Mouse (Mus musculus): ENCODE results near the gene Dhrs7b. TPM values are rescaled to one million over a fixed set of nuclear protein-coding genes. Genes with fewer than 3 reads are reported as not detected.
"Not testable (repeated sequence)": the region's sequence is repeated elsewhere in the genome, so short reads cannot be mapped to it uniquely, and the experiment has no call there.

Gene Dhrs7b
- polyA plus RNA-seq, 1 experiment from 2014 or later = 39.5 TPM

DNA sequence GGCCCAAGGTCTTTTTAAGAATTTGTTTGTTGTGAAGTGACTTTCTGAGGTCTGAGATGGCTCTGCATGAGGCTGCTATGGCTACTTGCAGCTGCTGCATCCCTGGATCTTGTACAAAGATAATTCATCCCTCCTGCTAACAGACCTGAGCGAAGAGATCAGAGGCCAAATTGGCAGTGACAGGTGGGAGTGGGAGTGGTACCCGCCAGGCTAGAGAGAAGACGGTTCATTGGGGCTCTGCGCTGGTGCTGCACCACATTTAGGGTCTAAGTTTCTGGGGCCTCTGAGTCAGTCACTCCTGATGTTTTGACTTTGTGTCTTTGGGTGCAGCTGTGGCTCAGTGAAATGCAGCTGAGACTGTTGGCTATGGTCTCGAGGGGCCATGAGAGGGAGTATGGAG, 13.0 kb downstream of the Dhrs7b start:
- no peak for ATAC-seq (ENCODE audit: insufficient number of reproducible peaks, insufficient read depth, low FRiP score, low TSS enrichment, low read depth)
- WGBS = 85% methylated on average over 5 of the region's 5 CpGs
- no peak overlapping the region for H3K4me3 ChIP-seq
- peaks cover 35% of the 10 kb centered on the region for H3K36me3 ChIP-seq
- no peaks in the 10 kb centered on the region for H3K9me3 ChIP-seq
- no peaks in the 10 kb centered on the region for H3K27me3 ChIP-seq
- no peak overlapping the region for H3K4me2 ChIP-seq
- no peaks in the 10 kb centered on the region for H3K4me1 ChIP-seq
- H3K27ac ChIP-seq = no peak overlapping the region
- H3K9ac ChIP-seq = no peak overlapping the region

- Histone ChIP-seq H3K9me3 (no peaks in the 10 kb centered on the region), H3K4me2 (no peak overlapping the region), H3K4me3 (no peak overlapping the region), H3K4me1 (no peaks in the 10 kb centered on the region), H3K27ac (no peak overlapping the region), H3K27me3 (no peaks in the 10 kb centered on the region), H3K36me3 (peaks cover 48% of the 10 kb centered on the region), H3K9ac (0 out of 2 replicates have a peak overlapping the region, but pooled peaks have one; percentile 12)
- ATAC-seq (ENCODE audit: insufficient number of reproducible peaks, insufficient read depth, low FRiP score, low TSS enrichment, low read depth) = no peak
- WGBS = 85% methylated on average over 5 of the region's 5 CpGs
Observed at GRCm38 (mm10) chr11:60845415-60845814, 15.0 kb downstream of the Dhrs7b start.

DNA sequence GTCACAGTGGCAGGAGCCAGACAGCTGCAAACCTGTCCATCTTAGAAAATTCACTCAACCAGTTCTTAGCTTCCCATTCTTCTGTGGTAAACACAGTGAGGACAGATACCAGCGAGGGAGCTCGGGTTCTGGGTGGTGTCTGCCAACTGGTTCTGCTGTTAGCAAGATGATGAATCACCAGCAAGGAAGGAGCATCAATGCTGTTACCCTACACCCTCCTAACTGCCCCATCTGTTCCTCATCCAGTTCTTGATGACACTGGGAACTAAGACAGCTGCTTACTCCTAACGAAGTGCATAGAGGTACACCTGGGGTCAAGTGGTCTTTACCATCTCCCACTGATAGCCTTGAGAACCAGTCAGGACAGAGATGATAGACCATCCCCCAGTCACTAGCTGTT, 26.2 kb downstream of the Dhrs7b start:
- no peak for ATAC-seq (ENCODE audit: insufficient number of reproducible peaks, insufficient read depth, low FRiP score, low TSS enrichment, low read depth)
- no peak overlapping the region for H3K27ac ChIP-seq
- H3K4me1 ChIP-seq = no peaks in the 10 kb centered on the region
- 70% methylated on average over 3 of the region's 3 CpGs for WGBS
- H3K4me2 ChIP-seq = no peak overlapping the region
- no peaks in the 10 kb centered on the region for H3K27me3 ChIP-seq
- H3K9me3 ChIP-seq = no peaks in the 10 kb centered on the region
- peaks cover 82% of the 10 kb centered on the region for H3K36me3 ChIP-seq
- H3K4me3 ChIP-seq = no peak overlapping the region
- H3K9ac ChIP-seq = no peak overlapping the region

- 85% methylated on average over 3 of the region's 3 CpGs for WGBS
- Histone ChIP-seq H3K9ac (no peak overlapping the region), H3K27ac (no peak overlapping the region), H3K27me3 (no peaks in the 10 kb centered on the region), H3K36me3 (peaks cover 67% of the 10 kb centered on the region), H3K4me1 (peaks cover 5% of the 10 kb centered on the region; the same call in 1 of the 2 replicates), H3K4me3 (no peak overlapping the region), H3K4me2 (no peak overlapping the region), H3K9me3 (no peaks in the 10 kb centered on the region)
- no peak for ATAC-seq (ENCODE audit: insufficient number of reproducible peaks, insufficient read depth, low FRiP score, low TSS enrichment, low read depth)
Observed at GRCm38 (mm10) chr11:60861993-60862392, 31.6 kb downstream of the Dhrs7b start.

DNA sequence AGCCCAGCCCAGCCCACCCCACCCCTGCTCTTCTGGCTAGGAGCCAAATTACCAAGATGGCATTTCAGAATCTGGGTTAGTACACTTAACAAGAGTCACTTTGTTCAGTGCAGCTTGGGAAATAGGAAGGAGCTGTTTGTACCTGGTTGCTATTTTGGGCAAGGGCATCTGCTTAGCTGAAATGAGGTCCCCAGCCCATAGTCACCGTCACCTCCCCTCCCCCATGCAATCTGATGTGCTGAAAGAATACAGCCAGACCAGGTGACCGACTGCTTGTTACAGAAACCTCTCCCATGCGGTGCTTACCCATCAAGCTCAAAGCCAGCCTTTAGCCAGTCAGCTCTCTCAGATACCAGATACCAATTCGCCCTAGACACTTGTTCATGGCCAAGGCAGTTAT, 32.8 kb downstream of the Dhrs7b start:
- Histone ChIP-seq H3K4me2 (no peak overlapping the region), H3K4me3 (no peak overlapping the region), H3K27me3 (no peaks in the 10 kb centered on the region), H3K9ac (no peak overlapping the region), H3K9me3 (no peaks in the 10 kb centered on the region), H3K27ac (no peak overlapping the region), H3K36me3 (peaks cover 62% of the 10 kb centered on the region), H3K4me1 (peaks cover 8% of the 10 kb centered on the region; the same call in 1 of the 2 replicates)
- ATAC-seq (ENCODE audit: insufficient number of reproducible peaks, insufficient read depth, low FRiP score, low TSS enrichment, low read depth) = no peak
- WGBS = 87% methylated on average over 4 of the region's 4 CpGs

- no peak for ATAC-seq (ENCODE audit: insufficient number of reproducible peaks, insufficient read depth, low FRiP score, low TSS enrichment, low read depth)
- Histone ChIP-seq H3K4me3 (no peak overlapping the region), H3K4me2 (no peak overlapping the region), H3K9me3 (no peaks in the 10 kb centered on the region), H3K4me1 (peaks cover 8% of the 10 kb centered on the region; the same call in 1 of the 2 replicates), H3K27me3 (no peaks in the 10 kb centered on the region), H3K36me3 (peaks cover 52% of the 10 kb centered on the region), H3K9ac (no peak overlapping the region), H3K27ac (no peak overlapping the region)
- WGBS = 94% methylated on average over 2 of the region's 2 CpGs
Observed at GRCm38 (mm10) chr11:60864166-60864565, 33.7 kb downstream of the Dhrs7b start.

GRCm38 (mm10) chr11:60864916-60865315, 34.5 kb downstream of the Dhrs7b start:
- no peak overlapping the region for H3K4me3 ChIP-seq
- no peak overlapping the region for H3K27ac ChIP-seq
- no peak overlapping the region for H3K9ac ChIP-seq
- WGBS = 91% methylated on average over 14 of the region's 14 CpGs
- no peaks in the 10 kb centered on the region for H3K9me3 ChIP-seq
- no peak for ATAC-seq (ENCODE audit: insufficient number of reproducible peaks, insufficient read depth, low FRiP score, low TSS enrichment, low read depth)
- no peak overlapping the region for H3K4me2 ChIP-seq
- no peaks in the 10 kb centered on the region for H3K27me3 ChIP-seq
- peaks cover 48% of the 10 kb centered on the region for H3K36me3 ChIP-seq
- H3K4me1 ChIP-seq = peaks cover 8% of the 10 kb centered on the region; the same call in 1 of the 2 replicates

DNA sequence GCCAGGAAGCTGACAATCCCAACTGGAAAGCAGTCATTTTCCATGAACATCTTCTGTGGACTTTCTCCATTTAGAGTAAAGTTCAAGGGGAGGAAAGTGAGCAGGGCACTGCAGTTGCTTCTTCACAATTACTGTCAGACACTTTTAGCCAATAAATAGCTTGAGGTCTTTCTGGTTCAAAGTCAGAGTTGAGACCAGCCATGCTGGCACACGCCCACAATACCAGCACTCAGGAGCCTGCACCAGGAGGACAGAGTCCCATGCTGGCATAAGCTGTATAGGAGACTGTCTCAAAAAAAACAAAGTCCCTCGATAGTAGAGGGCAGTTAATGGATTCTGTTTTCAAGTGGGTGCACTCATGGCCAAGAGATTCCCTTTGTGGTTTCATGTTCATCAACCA, 35.6 kb downstream of the Dhrs7b start:
- 66% methylated on average over 2 of the region's 2 CpGs for WGBS
- peaks cover 8% of the 10 kb centered on the region; the same call in 1 of the 2 replicates for H3K4me1 ChIP-seq
- H3K4me3 ChIP-seq = no peak overlapping the region
- no peaks in the 10 kb centered on the region for H3K9me3 ChIP-seq
- no peak overlapping the region for H3K27ac ChIP-seq
- no peaks in the 10 kb centered on the region for H3K27me3 ChIP-seq
- peaks cover 47% of the 10 kb centered on the region for H3K36me3 ChIP-seq
- no peak overlapping the region for H3K4me2 ChIP-seq
- no peak overlapping the region for H3K9ac ChIP-seq
- no peak for ATAC-seq (ENCODE audit: insufficient number of reproducible peaks, insufficient read depth, low FRiP score, low TSS enrichment, low read depth)

- Histone ChIP-seq H3K27ac (no peak overlapping the region), H3K4me1 (peaks cover 8% of the 10 kb centered on the region; the same call in 1 of the 2 replicates), H3K4me2 (no peak overlapping the region), H3K4me3 (no peak overlapping the region), H3K27me3 (no peaks in the 10 kb centered on the region), H3K9me3 (no peaks in the 10 kb centered on the region), H3K9ac (no peak overlapping the region), H3K36me3 (peaks cover 36% of the 10 kb centered on the region)
- WGBS = 86% methylated on average over 3 of the region's 3 CpGs
- ATAC-seq (ENCODE audit: insufficient number of reproducible peaks, insufficient read depth, low FRiP score, low TSS enrichment, low read depth) = no peak
Observed at GRCm38 (mm10) chr11:60867456-60867855, 37.0 kb downstream of the Dhrs7b start.

GRCm38 (mm10) chr11:60867904-60868303, 37.5 kb downstream of the Dhrs7b start:
- Histone ChIP-seq H3K36me3 (peaks cover 36% of the 10 kb centered on the region), H3K27me3 (no peaks in the 10 kb centered on the region), H3K9me3 (no peaks in the 10 kb centered on the region), H3K4me1 (peaks cover 11% of the 10 kb centered on the region; the same call in 1 of the 2 replicates), H3K4me2 (no peak overlapping the region), H3K9ac (no peak overlapping the region), H3K27ac (no peak overlapping the region), H3K4me3 (no peak overlapping the region)
- WGBS = 68% methylated on average over 8 of the region's 8 CpGs
- no peak for ATAC-seq (ENCODE audit: insufficient number of reproducible peaks, insufficient read depth, low FRiP score, low TSS enrichment, low read depth)

DNA sequence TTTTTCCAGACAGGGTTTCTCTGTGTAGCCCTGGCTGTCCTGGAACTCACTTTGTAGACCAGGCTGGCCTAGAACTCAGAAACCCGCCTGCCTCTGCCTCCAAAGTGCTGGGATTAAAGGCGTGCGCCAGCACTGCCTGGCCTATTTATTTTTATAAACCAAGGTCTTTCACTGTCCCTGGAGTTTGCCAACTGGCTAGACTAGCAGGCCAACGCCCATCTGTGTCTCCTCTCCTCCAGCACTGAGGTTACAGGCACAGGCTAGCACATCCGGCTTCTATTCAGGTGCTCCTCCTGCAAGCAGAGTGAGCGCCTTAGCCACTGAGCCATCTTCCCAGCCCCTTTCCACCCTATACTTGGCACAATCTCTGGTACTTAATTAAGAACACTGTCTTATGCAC, 39.0 kb downstream of the Dhrs7b start:
- not testable (repeated sequence) for H3K4me2 ChIP-seq; H3K4me3 ChIP-seq; ATAC-seq (ENCODE audit: insufficient number of reproducible peaks, insufficient read depth, low FRiP score, low TSS enrichment, low read depth); H3K9me3 ChIP-seq; H3K27me3 ChIP-seq; H3K27ac ChIP-seq; H3K9ac ChIP-seq
- 97% methylated on average over 6 of the region's 6 CpGs for WGBS
- Histone ChIP-seq H3K4me1 (peaks cover 21% of the 10 kb centered on the region), H3K36me3 (peaks cover 25% of the 10 kb centered on the region)

- Histone ChIP-seq H3K9ac (no peak overlapping the region), H3K36me3 (peaks cover 21% of the 10 kb centered on the region), H3K4me1 (peaks cover 40% of the 10 kb centered on the region), H3K9me3 (no peaks in the 10 kb centered on the region), H3K27ac (no peak overlapping the region), H3K27me3 (no peaks in the 10 kb centered on the region), H3K4me3 (no peak overlapping the region), H3K4me2 (no peak overlapping the region)
- WGBS = 80% methylated on average over 4 of the region's 4 CpGs
- ATAC-seq (ENCODE audit: insufficient number of reproducible peaks, insufficient read depth, low FRiP score, low TSS enrichment, low read depth) = no peak
Observed at GRCm38 (mm10) chr11:60871409-60871808, 41.0 kb downstream of the Dhrs7b start.

Measured in embryonic facial prominence, embryonic 13.5 days (tissue).